Mouse (Mus musculus) ES-Bruce4 (cell line): ENCODE data around the gene Gnb5.

Experiments used
- CTCF ChIP-seq: IDR thresholded peaks from one replicate; pipeline ENCODE4 v1.8.1; 2011; ENCODE audit warnings: low read depth, low read length
- EP300 ChIP-seq: IDR thresholded peaks from 2 replicates; pipeline ENCODE4 v1.6.1; 2011; ENCODE audit warnings: low read depth, low read length; ENCODE audit not compliant: insufficient read depth
- POLR2A ChIP-seq: IDR thresholded peaks from one replicate; pipeline ENCODE4 v1.8.1; 2011; ENCODE audit warnings: low read length; ENCODE audit not compliant: insufficient read depth

GRCm38 (mm10) chr9:75307015-75307414, 927 bp downstream of the Gnb5 start:
- TF ChIP-seq CTCF (no peak), EP300 (no peak), POLR2A (no peak)
